Mouse (Mus musculus) stomach, embryonic 15.5 days (tissue): ENCODE measurements around the gene Xlr5a. TPM values are rescaled to one million over a fixed set of nuclear protein-coding genes. Genes with fewer than 3 reads are reported as not detected.
"Not testable (repeated sequence)": the region's sequence is repeated elsewhere in the genome, so short reads cannot be mapped to it uniquely, and the experiment has no call there.

Experiments used
- ATAC-seq: fragments of 200-750 bp; cut with Nextera tagmentation; 2 replicates; pipeline ENCODE4 v1.8.0; 2017; ENCODE audit warnings: low read depth, moderate number of reproducible peaks, moderate TSS enrichment; ENCODE audit not compliant: insufficient read depth, low FRiP score
- H3K27ac ChIP-seq: fragments of 300-500 bp; sonication (generic); 2 replicates; pipeline ENCODE4 v1.5.1; 2015; ENCODE audit warnings: mild to moderate bottlenecking, inconsistent platforms
- H3K27me3 ChIP-seq: fragments of 300-500 bp; sonication (generic); replicated peaks from 2 replicates; pipeline ENCODE4 v1.6.1; 2015; ENCODE audit warnings: inconsistent platforms
- H3K36me3 ChIP-seq: fragments of 300-500 bp; sonication (generic); 2 replicates; pipeline ENCODE4 v1.6.1; 2015; ENCODE audit warnings: inconsistent platforms
- H3K4me1 ChIP-seq: fragments of 300-500 bp; sonication (generic); 2 replicates; pipeline ENCODE4 v1.6.1; 2015; ENCODE audit warnings: inconsistent platforms
- H3K4me2 ChIP-seq: fragments of 300-500 bp; sonication (generic); 2 replicates; pipeline ENCODE4 v1.6.1; 2015; ENCODE audit warnings: mild to moderate bottlenecking, inconsistent platforms
- H3K4me3 ChIP-seq: fragments of 300-500 bp; sonication (generic); replicated peaks from 2 replicates; pipeline ENCODE4 v1.5.1; 2015; ENCODE audit warnings: inconsistent platforms
- H3K9ac ChIP-seq: fragments of 300-500 bp; sonication (generic); 2 replicates; pipeline ENCODE4 v1.6.1; 2015; ENCODE audit warnings: inconsistent platforms
- H3K9me3 ChIP-seq: fragments of 300-500 bp; sonication (generic); 2 replicates; pipeline ENCODE4 v1.6.1; 2016; ENCODE audit warnings: inconsistent platforms
- WGBS: fragments of 180-500 bp; shearing (Covaris S2); methylation state at CpG from one replicate; pipeline ENCODE4 v1.1.7; 2015; 5-methylcytosine and 5-hydroxymethylcytosine counted together
- polyA plus RNA-seq: library from polyadenylated mRNA; unstranded; fragments of >200 nt; fragmentation: Nextera tagmentation; extraction: Ambion mirVana; gene quantifications from 2 replicates; pipeline ENCODE4 v1.2.1, GENCODE M21; 2015

Gene Xlr5a
- not detected in 2 replicates for polyA plus RNA-seq

DNA sequence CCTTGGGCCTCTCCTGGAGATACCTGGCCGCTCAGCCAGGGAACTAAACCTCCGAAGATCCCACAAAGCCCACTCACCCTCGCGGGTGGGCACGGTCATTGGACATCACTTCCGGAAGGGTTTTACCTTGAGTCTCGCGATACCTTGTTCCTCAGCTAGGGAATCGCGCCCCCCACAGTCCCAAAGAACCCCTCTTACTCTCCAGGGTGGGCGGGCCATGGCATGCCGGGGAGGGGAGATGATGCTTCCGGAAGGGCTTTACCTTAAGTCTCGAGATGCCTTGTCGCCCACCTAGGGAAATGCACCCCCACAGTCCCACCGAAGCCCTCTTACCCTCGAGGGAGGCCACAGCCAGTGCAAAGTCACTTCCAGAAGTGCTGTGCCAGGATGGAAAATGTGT, at the start of gene Xlr5a, which contains the start of gene Xlr5c:
Gene Xlr5a (minus strand): TSS at position 101 of the 400 bp plus-strand sequence.
Gene Xlr5c (minus strand): TSS at position 101 of the 400 bp plus-strand sequence.
- not testable (repeated sequence) for H3K9ac ChIP-seq, ATAC-seq, H3K27me3 ChIP-seq, H3K4me1 ChIP-seq, H3K27ac ChIP-seq, H3K36me3 ChIP-seq, H3K4me2 ChIP-seq, H3K4me3 ChIP-seq, H3K9me3 ChIP-seq
- 90% methylated on average over 16 of the region's 17 CpGs for WGBS

DNA sequence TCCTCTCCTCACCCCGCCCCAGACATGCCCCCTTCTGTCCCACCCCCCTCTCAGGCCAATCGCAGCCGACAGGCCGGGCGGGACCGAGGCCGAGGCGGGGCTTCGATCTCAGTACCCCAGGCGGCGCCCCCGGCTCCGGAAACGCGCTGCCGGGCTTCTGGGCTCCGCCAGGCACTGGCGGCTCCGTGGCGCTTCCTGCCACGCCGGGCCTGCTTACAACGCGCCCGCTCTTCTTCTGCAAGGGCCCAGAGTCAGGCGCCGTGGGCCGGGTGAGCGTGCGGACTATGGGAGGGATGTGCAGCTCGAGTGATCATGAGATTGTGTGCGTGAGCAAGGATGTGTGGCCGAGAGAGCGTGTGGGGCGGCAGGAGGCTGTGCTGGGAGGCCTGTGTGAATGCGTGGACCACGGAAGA, 49.7 kb upstream of the Xlr5a start, which contains the start of gene Zfp275:
Gene Zfp275 (plus strand): TSS at position 139 of the 413 bp plus-strand sequence.
- peak within 1 kb of the TSS; percentile 68 for H3K27ac ChIP-seq

DNA sequence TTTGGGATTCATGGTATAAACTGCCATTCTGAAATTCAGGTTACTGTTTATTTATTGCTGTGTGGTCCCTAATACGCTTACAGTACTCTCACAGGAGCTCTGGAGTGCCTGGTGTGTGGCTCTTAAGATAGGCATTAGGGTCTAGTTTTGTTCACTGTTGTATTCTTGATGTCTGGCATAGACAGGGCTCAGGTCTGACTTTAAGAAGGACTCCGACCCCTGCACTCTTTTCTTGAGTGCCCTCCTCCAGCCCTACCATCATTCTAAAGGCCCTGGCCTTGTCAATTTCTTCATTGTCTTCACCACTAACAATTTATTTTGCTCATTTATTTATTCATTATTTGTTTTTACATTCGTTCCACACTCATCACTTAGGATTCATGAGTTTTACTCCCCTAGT, 49.3 kb upstream of the Xlr5a start:
- Histone ChIP-seq H3K4me1 (no peaks in the 10 kb centered on the region), H3K36me3 (no peaks in the 10 kb centered on the region), H3K4me2 (peak overlapping the region; percentile 51), H3K27me3 (no peaks in the 10 kb centered on the region), H3K4me3 (peak overlapping the region; percentile 61), H3K9ac (no peak overlapping the region), H3K27ac (no peak overlapping the region), H3K9me3 (no peaks in the 10 kb centered on the region)
- no peak for ATAC-seq
- WGBS, result 32% methylated on average over 3 of the region's 3 CpGs

More for the DNA sequence above, 49.7 kb upstream of the Xlr5a start, which contains the start of gene Zfp275:
- no peaks in the 10 kb centered on the region for H3K4me1 ChIP-seq
- H3K27me3 ChIP-seq, result no peaks in the 10 kb centered on the region
- no peaks in the 10 kb centered on the region for H3K36me3 ChIP-seq
- peak within 1 kb of the TSS; percentile 61 for H3K4me3 ChIP-seq
- H3K4me2 ChIP-seq, result peak within 1 kb of the TSS; percentile 51
- H3K9me3 ChIP-seq, result no peaks in the 10 kb centered on the region
- WGBS, result 18% methylated on average over 35 of the region's 37 CpGs
- peak within 1 kb of the TSS; percentile 58 for H3K9ac ChIP-seq
- peak; percentile 96 for ATAC-seq

DNA sequence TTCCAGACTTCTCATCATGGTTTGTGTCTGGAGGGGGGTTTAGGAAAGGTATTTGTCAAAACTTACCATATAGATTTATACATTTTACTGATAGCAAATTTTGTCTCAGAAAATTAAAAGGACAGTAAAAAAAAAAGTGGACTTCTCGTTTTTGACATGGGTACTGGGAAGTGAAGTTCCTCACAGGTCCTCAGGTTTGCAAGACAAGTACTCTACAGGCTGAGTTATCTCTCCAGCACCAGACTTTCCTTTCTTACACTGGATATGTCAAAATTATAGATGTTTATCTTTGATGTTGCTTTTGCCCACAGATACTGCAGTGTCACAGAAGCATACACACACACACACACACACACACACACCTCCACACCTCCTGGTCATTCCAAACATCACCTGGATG, 48.7 kb upstream of the Xlr5a start:
- no peaks in the 10 kb centered on the region for H3K27me3 ChIP-seq
- no peak for ATAC-seq
- no peak overlapping the region for H3K4me3 ChIP-seq
- H3K9me3 ChIP-seq, result no peaks in the 10 kb centered on the region
- H3K4me1 ChIP-seq, result no peaks in the 10 kb centered on the region
- no peak overlapping the region for H3K4me2 ChIP-seq
- 53% methylated on average over 1 of the region's 1 CpGs for WGBS
- H3K27ac ChIP-seq, result no peak overlapping the region
- H3K9ac ChIP-seq, result no peak overlapping the region
- H3K36me3 ChIP-seq, result no peaks in the 10 kb centered on the region

DNA sequence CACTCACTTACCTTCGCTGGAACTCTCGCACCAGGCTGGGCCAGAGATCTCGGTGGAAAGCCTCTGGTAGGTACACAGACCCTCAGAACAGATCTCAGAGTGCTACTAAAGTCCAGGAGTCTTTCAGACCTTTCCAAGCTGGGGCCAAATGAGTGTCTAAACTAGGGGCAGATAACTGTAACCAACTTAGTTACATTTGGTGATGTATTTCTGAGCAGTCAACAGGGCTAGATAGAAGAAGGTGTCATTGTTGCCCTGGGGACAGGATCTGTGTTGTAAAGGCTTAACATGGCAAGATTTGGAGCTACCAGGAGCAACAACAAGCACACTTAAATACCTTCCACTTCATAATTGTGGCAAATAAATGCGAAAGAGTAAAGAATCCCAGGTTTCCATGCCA, 44.0 kb upstream of the Xlr5a start, which contains the start of gene Gm45015:
Gene Gm45015 (minus strand): TSS at position 101 of the 400 bp plus-strand sequence.
- Histone ChIP-seq H3K27ac (no peak within 1 kb of the TSS), H3K9ac (no peak within 1 kb of the TSS), H3K4me2 (no peak within 1 kb of the TSS), H3K4me3 (no peak within 1 kb of the TSS), H3K36me3 (no peaks in the 10 kb centered on the region), H3K4me1 (no peaks in the 10 kb centered on the region), H3K9me3 (no peaks in the 10 kb centered on the region), H3K27me3 (no peaks in the 10 kb centered on the region)
- ATAC-seq, result no peak
- WGBS, result 87% methylated on average over 4 of the region's 4 CpGs

DNA sequence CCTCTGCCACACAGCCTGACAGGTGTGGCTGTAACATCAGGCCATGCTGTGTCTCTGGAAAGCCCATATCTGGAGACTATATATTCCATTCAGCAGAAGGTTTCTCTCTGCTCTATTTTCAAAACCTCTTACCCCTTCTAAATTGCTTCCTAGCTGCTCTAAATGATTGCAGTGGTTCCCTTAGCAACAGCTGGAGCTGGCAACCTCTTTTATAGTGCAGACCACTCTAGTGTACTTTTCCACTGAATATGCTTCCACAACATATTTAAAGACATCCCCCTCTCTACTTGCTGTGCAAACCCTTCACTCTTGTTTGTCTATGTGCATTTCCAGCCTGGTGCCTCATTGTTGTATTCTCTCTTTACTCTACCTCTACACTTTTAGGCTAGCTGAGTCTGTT, 40.8 kb upstream of the Xlr5a start:
- Histone ChIP-seq H3K4me3 (no peak overlapping the region), H3K9ac (no peak overlapping the region), H3K36me3 (no peaks in the 10 kb centered on the region), H3K4me2 (no peak overlapping the region), H3K27ac (no peak overlapping the region), H3K4me1 (no peaks in the 10 kb centered on the region), H3K9me3 (no peaks in the 10 kb centered on the region), H3K27me3 (no peaks in the 10 kb centered on the region)
- ATAC-seq, result no peak

DNA sequence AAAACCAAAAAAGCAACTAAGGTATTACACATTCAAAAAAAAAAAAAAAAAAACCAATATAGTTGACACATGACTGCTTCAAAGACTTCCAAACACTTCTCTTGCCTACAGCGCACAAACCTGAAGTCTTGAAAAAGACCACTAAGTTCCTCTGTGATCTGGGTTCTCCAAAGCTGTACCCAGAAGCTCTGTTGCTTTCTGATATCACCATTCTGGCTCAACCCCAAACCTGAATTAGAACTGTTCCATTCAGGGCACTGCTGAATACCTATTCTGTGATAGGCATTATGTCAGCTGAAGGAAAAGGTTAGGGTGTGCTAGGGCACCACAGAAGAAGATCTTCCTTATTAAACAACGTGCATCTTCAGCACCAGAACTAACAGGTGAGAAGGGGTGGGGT, 34.4 kb upstream of the Xlr5a start:
- no peak overlapping the region for H3K27ac ChIP-seq
- no peaks in the 10 kb centered on the region for H3K27me3 ChIP-seq
- no peaks in the 10 kb centered on the region for H3K36me3 ChIP-seq
- no peaks in the 10 kb centered on the region for H3K4me1 ChIP-seq
- H3K9ac ChIP-seq, result no peak overlapping the region
- ATAC-seq, result no peak
- WGBS, result 65% methylated on average over 2 of the region's 2 CpGs
- no peaks in the 10 kb centered on the region for H3K9me3 ChIP-seq
- no peak overlapping the region for H3K4me2 ChIP-seq
- H3K4me3 ChIP-seq, result no peak overlapping the region

DNA sequence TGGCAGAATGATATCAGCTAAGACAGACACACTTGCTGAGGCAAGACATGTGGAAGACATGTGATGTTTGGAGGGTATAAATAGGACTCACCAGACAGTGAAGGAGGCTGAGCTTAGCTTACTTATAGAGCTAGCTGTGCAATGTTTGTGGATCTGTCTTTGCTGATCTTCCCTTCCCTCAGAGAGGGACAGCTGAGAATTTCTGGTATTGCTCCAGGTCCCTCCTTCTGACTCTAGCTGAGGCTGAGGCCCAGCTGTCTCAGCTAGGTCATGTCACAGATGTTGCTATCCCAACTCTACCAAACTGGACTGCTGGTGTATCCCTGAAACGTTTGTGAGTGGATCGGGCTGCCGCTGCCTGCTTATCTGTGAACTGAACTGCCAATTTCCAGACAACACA, 28.3 kb upstream of the Xlr5a start:
- Histone ChIP-seq H3K27ac (no peak overlapping the region), H3K36me3 (no peaks in the 10 kb centered on the region), H3K4me2 (no peak overlapping the region), H3K4me1 (no peaks in the 10 kb centered on the region), H3K4me3 (no peak overlapping the region), H3K27me3 (no peaks in the 10 kb centered on the region), H3K9ac (no peak overlapping the region), H3K9me3 (no peaks in the 10 kb centered on the region)
- ATAC-seq, result no peak
- WGBS, result 64% methylated on average over 3 of the region's 3 CpGs

DNA sequence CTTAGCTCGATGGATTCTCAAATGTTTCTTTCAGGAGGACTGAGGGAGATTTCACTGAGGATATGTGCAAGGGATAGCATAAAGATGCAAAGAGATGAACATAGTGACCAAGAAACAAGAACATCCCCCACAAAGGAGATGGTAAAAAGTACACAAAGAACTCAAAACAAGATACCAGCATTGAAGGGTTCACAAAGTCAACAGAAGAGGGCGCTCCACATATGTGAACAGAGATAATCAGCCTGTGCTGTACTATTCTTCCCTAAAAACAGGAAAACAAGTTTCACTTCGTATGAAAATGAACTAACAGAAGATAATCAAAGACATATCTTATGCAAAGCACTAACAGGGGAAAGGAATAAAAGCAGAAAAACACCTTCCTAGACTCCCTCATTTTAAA, 19.7 kb upstream of the Xlr5a start:
- H3K27ac ChIP-seq, result no peak overlapping the region
- H3K36me3 ChIP-seq, result no peaks in the 10 kb centered on the region
- no peak overlapping the region for H3K9ac ChIP-seq
- WGBS, result 43% methylated on average over 3 of the region's 3 CpGs
- ATAC-seq, result no peak
- no peak overlapping the region for H3K4me3 ChIP-seq
- H3K27me3 ChIP-seq, result no peaks in the 10 kb centered on the region
- no peaks in the 10 kb centered on the region for H3K9me3 ChIP-seq
- H3K4me2 ChIP-seq, result no peak overlapping the region
- no peaks in the 10 kb centered on the region for H3K4me1 ChIP-seq

DNA sequence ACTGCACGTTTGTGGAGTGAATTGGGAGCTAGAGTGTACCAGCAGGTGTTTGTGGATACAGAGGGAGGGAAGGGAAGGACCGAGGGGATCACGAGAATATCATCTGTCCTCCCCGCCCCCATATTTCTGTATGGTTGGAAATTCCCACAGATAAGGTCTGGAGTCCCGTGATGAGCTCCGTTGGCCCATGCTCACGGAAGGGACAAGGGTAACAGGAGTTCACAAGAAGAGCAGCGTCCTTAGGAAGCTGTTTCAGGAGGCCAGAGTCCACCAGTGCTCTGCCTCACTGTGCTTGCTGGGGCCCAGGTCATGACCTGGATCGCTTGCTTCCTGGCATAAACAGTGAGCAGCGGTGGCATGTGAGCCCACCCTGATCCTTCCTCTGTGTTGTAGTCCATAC, 3.0 kb upstream of the Xlr5a start:
- not testable (repeated sequence) for H3K9ac ChIP-seq, H3K4me3 ChIP-seq, H3K27ac ChIP-seq, H3K9me3 ChIP-seq, H3K27me3 ChIP-seq, ATAC-seq, H3K4me2 ChIP-seq, H3K36me3 ChIP-seq, H3K4me1 ChIP-seq
- WGBS, result 51% methylated on average over 9 of the region's 10 CpGs

DNA sequence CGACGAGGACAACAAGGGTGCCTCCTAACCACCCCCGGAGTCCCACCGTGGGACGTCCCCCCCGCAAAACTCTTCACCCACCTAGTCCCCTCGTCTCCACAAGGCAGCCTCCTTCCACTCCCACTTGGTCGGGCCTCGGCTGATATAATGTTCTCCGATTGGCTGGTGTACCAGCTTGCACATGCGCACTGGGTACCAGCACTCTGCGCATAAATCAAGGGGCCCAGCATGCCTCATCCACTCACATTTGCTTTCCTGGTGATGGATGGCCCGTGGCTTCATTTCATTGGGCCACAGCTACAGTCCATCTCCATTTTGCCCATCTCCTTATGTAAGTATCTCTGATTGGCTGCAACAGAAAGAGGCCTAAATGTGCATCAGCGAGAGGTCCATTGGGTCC, 27.5 kb downstream of the Xlr5a start, which contains the start of gene Xlr3c:
Gene Xlr3c (minus strand): TSS at position 121 of the 400 bp plus-strand sequence.
- ATAC-seq, H3K27me3 ChIP-seq, H3K4me2 ChIP-seq, H3K27ac ChIP-seq, H3K36me3 ChIP-seq, H3K9ac ChIP-seq, H3K4me3 ChIP-seq, H3K9me3 ChIP-seq, H3K4me1 ChIP-seq: not testable (repeated sequence)
- 87% methylated on average over 14 of the region's 14 CpGs for WGBS

DNA sequence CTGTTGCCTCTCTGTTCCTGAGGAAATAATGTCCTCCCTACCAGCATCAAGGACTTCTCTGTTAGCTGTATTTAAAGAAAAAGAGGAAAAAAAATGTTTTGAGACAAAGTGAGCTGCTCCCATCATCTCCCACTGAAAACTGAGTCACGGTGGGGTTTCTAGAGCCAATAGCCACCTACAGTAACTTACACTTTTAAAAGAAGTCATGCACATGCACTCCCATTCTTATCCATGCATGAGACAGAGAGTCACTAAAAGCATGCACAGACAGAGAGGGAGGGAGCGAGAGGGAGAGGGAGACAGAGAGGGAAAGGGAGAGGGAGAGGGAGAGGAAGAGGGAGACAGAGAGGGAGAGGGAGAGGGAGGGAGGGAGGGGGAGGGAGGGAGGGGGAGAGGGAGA, 30.3 kb downstream of the Xlr5a start:
- not testable (repeated sequence) for H3K4me3 ChIP-seq, H3K4me2 ChIP-seq, H3K4me1 ChIP-seq, H3K36me3 ChIP-seq, H3K9me3 ChIP-seq, H3K27ac ChIP-seq, H3K9ac ChIP-seq, ATAC-seq, H3K27me3 ChIP-seq
- WGBS, result 96% methylated on average over 1 of the region's 2 CpGs

DNA sequence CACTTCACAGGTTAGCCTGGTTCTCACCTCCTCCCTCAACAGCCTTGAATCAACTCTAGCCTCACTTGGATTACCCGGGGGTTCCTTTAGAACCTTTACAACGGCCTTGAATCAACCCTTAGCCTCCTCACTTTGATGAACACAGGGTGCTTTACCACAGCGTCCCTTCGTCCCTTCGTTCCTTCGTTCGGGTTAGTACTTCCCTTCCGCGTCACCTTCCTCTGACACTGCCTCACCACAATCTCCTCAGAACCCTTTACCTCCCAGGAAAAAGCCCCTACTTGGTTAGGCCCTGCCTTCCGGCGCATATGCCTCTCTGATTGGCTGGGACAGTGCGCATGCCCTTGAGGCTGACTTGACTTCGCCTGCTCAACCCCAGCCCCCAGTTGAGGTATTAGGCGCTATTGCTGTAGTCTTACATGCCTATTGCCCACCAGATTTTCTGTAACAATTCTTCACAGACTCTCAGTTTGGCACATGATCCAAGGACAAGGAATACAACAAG, 49.9 kb downstream of the Xlr5a start, which contains the start of gene Xlr4c:
Gene Xlr4c (minus strand): TSS at position 310 of the 505 bp plus-strand sequence.
- ATAC-seq, H3K27ac ChIP-seq, H3K9ac ChIP-seq, H3K27me3 ChIP-seq, H3K4me1 ChIP-seq, H3K36me3 ChIP-seq, H3K9me3 ChIP-seq, H3K4me3 ChIP-seq, H3K4me2 ChIP-seq: not testable (repeated sequence)
- 81% methylated on average over 14 of the region's 14 CpGs for WGBS
